Mouse (Mus musculus): ENCODE data around the gene Dgat2l6. TPM values are rescaled to one million over a fixed set of nuclear protein-coding genes. Genes with fewer than 3 reads are reported as not detected.

Gene Dgat2l6
- total and polyA plus RNA-seq, 2 experiments = not detected

DNA sequence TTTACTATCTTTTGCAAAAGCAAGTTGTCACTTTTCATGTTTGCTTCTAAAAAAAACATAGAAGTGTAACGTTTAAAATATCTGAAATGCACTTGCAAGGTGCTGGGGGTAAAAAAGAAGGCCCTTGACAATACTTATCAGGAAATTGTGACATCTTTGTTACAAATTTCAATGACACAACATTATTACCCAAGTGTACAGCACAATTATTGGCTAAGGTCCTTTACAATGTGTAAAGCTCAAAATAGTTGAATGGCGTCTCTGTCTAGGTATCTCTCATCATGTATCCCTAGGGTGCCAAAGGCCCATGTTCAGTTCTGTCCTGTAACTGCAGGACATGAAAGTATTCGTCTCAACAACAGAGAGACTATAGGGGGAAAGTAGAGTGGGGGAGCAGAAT lies 31.4 kb downstream of the Dgat2l6 start:
- no peaks in the 10 kb centered on the region for H3K27me3 ChIP-seq (ENCODE audit: control insufficient read depth, insufficient read depth, low read length)
- TF ChIP-seq POLR2A (IDR thresholded peaks at IDR 0.05; ENCODE audit: extremely low read depth, insufficient read depth, low read length) (no peak), CTCF (IDR thresholded peaks at IDR 0.05; ENCODE audit: low read depth, low read length) (no peak)
- H3K36me3 ChIP-seq (ENCODE audit: control insufficient read depth, insufficient read depth, low read length) = no peaks in the 10 kb centered on the region
- no peak overlapping the region for H3K9ac ChIP-seq (ENCODE audit: low read depth, low read length)
- H3K4me3 ChIP-seq (ENCODE audit: insufficient read depth, low read depth, low read length) = no peak overlapping the region
- no peaks in the 10 kb centered on the region for H3K79me2 ChIP-seq (ENCODE audit: control insufficient read depth, insufficient read depth, low read length)
- H3K4me1 ChIP-seq (ENCODE audit: control insufficient read depth, insufficient read depth, low read length) = no peaks in the 10 kb centered on the region
- no peak overlapping the region for H3K27ac ChIP-seq (replicated peaks; ENCODE audit: insufficient read depth, low read depth, low read length)
- DNase-seq (ENCODE audit: extremely low read depth, low read depth, low spot score) = no peak
- 81% methylated on average over 3 of the region's 3 CpGs for WGBS

DNA sequence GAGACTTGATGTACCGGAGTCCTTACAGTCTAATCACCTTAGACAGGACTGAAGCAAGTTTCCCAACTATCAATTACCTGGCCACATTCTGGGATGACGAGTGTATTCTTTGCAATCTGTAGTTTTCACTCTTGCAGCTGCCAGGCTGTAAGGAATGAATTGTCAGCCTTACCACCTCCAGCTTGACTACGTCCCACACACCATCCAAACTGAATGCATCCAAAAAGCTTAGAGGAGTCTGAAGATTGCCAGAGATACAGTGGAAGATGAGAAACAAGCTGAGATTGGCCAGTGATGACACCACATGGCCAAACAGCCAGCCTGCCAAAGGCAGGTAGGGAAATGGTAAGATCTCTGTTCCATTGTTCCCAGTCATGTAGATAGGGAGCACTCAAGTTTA lies 41.1 kb downstream of the Dgat2l6 start:
- H3K9ac ChIP-seq (ENCODE audit: low read depth, low read length) = no peak overlapping the region
- H3K4me1 ChIP-seq (ENCODE audit: control insufficient read depth, insufficient read depth, low read length) = no peaks in the 10 kb centered on the region
- H3K27me3 ChIP-seq (ENCODE audit: control insufficient read depth, insufficient read depth, low read length) = no peaks in the 10 kb centered on the region
- WGBS = 93% methylated on average over 3 of the region's 3 CpGs
- DNase-seq (ENCODE audit: extremely low read depth, low read depth, low spot score) = no peak
- no peak overlapping the region for H3K27ac ChIP-seq (replicated peaks; ENCODE audit: insufficient read depth, low read depth, low read length)
- TF ChIP-seq CTCF (IDR thresholded peaks at IDR 0.05; ENCODE audit: low read depth, low read length) = no peak
- no peak for TF ChIP-seq POLR2A (IDR thresholded peaks at IDR 0.05; ENCODE audit: extremely low read depth, insufficient read depth, low read length)
- H3K36me3 ChIP-seq (ENCODE audit: control insufficient read depth, insufficient read depth, low read length) = no peaks in the 10 kb centered on the region
- H3K79me2 ChIP-seq (ENCODE audit: control insufficient read depth, insufficient read depth, low read length) = no peaks in the 10 kb centered on the region
- no peak overlapping the region for H3K4me3 ChIP-seq (ENCODE audit: insufficient read depth, low read depth, low read length)

- no peak for TF ChIP-seq CTCF (IDR thresholded peaks at IDR 0.05; ENCODE audit: low read depth, low read length)
- TF ChIP-seq POLR2A (IDR thresholded peaks at IDR 0.05; ENCODE audit: extremely low read depth, insufficient read depth, low read length) = no peak
- Histone ChIP-seq H3K79me2 (ENCODE audit: control insufficient read depth, insufficient read depth, low read length) (no peaks in the 10 kb centered on the region), H3K4me3 (ENCODE audit: insufficient read depth, low read depth, low read length) (no peak within 1 kb of the TSS), H3K27ac (replicated peaks; ENCODE audit: insufficient read depth, low read depth, low read length) (no peak within 1 kb of the TSS), H3K27me3 (ENCODE audit: control insufficient read depth, insufficient read depth, low read length) (no peaks in the 10 kb centered on the region), H3K36me3 (ENCODE audit: control insufficient read depth, insufficient read depth, low read length) (no peaks in the 10 kb centered on the region), H3K9ac (ENCODE audit: low read depth, low read length) (no peak within 1 kb of the TSS), H3K4me1 (ENCODE audit: control insufficient read depth, insufficient read depth, low read length) (no peaks in the 10 kb centered on the region)
- 100% methylated on average over 1 of the region's 1 CpGs for WGBS
- DNase-seq (ENCODE audit: extremely low read depth, low read depth, low spot score) = no peak
Measured at GRCm38 (mm10) chrX:100571951-100572350, 47.3 kb downstream of the Dgat2l6 start, which contains the start of gene Awat1. Awat1 (plus strand) TSS chrX:100572251.

DNA sequence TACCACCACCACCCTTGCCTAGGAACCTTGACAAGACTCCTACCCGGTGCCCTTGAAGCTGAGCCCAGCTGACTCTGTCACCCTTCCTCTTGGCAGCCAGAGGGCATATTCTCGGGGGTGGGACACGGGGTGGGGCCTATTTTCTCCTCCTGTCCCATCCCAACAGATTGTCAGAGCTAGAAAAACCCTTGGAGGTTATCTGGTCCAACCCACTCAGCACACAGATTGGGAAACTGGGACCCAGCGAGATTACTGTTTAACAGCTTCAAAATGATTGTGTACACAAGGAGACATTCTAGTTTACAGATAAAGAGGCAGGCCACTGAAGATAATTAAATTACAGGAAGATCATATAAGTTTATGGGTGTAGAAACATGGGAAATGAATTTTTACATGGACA lies 70.2 kb downstream of the Dgat2l6 start, which contains the start of gene P2ry4:
Gene P2ry4 (minus strand): TSS at position 79 of the 400 bp plus-strand sequence.
- Histone ChIP-seq H3K36me3 (ENCODE audit: control insufficient read depth, insufficient read depth, low read length) (no peaks in the 10 kb centered on the region), H3K4me3 (ENCODE audit: insufficient read depth, low read depth, low read length) (peak within 1 kb of the TSS; percentile 47), H3K79me2 (ENCODE audit: control insufficient read depth, insufficient read depth, low read length) (no peaks in the 10 kb centered on the region; the same call in 1 of the 2 replicates), H3K27ac (replicated peaks; ENCODE audit: insufficient read depth, low read depth, low read length) (peak within 1 kb of the TSS; percentile 76), H3K9ac (ENCODE audit: low read depth, low read length) (peak within 1 kb of the TSS; percentile 63), H3K4me1 (ENCODE audit: control insufficient read depth, insufficient read depth, low read length) (no peaks in the 10 kb centered on the region; the same call in none of the 2 replicates), H3K27me3 (ENCODE audit: control insufficient read depth, insufficient read depth, low read length) (no peaks in the 10 kb centered on the region)
- DNase-seq (ENCODE audit: extremely low read depth, low read depth, low spot score) = peak; percentile 90
- TF ChIP-seq POLR2A (IDR thresholded peaks at IDR 0.05; ENCODE audit: extremely low read depth, insufficient read depth, low read length) (no peak), CTCF (IDR thresholded peaks at IDR 0.05; ENCODE audit: low read depth, low read length) (0 out of 2 replicates have a peak, but pooled peaks have one; percentile 2)
- WGBS = 10% methylated on average over 4 of the region's 4 CpGs

Other genes starting within 250 kb of the Dgat2l6 start
- gene Otud6a, start 95.8 kb upstream of the Dgat2l6 start, total RNA-seq (2014; rRNA removed) = not detected in 2 replicates
- not detected in 2 replicates for gene Otud6a, start 95.8 kb upstream of the Dgat2l6 start, polyA plus RNA-seq (2012; rRNA removed)
- gene Awat2, start 82.1 kb upstream of the Dgat2l6 start, total RNA-seq (2014; rRNA removed) = 1.2 and 1.5 TPM in 2 replicates
- 0.83 and 1.1 TPM in 2 replicates for gene Awat2, start 82.1 kb upstream of the Dgat2l6 start, polyA plus RNA-seq (2012; rRNA removed)
- 52.2 and 63.2 TPM in 2 replicates for gene Igbp1, start 30.5 kb upstream of the Dgat2l6 start, total RNA-seq (2014; rRNA removed)
- gene Igbp1, start 30.5 kb upstream of the Dgat2l6 start, polyA plus RNA-seq (2012; rRNA removed) = 18.5 and 20.4 TPM in 2 replicates
- not detected in 2 replicates for gene Awat1, start 47.4 kb downstream of the Dgat2l6 start, total RNA-seq (2014; rRNA removed)
- not detected in 2 replicates for gene Awat1, start 47.4 kb downstream of the Dgat2l6 start, polyA plus RNA-seq (2012; rRNA removed)
- gene P2ry4, start 70.0 kb downstream of the Dgat2l6 start, total RNA-seq (2014; rRNA removed) = 12.2 and 15.9 TPM in 2 replicates
- gene P2ry4, start 70.0 kb downstream of the Dgat2l6 start, polyA plus RNA-seq (2012; rRNA removed) = 14.7 and 20.4 TPM in 2 replicates
- gene Arr3, start 80.7 kb downstream of the Dgat2l6 start, total RNA-seq (2014; rRNA removed) = not detected in 2 replicates
- not detected in 2 replicates for gene Arr3, start 80.7 kb downstream of the Dgat2l6 start, polyA plus RNA-seq (2012; rRNA removed)
- gene Kif4, start 100.9 kb downstream of the Dgat2l6 start, total RNA-seq (2014; rRNA removed) = 0.37 and 0.54 TPM in 2 replicates
- 0.02 TPM in 2 replicates for gene Kif4, start 100.9 kb downstream of the Dgat2l6 start, polyA plus RNA-seq (2012; rRNA removed)
- 18.3 and 20.0 TPM in 2 replicates for gene Pdzd11, start 101.7 kb downstream of the Dgat2l6 start, total RNA-seq (2014; rRNA removed)
- 10.2 and 13.3 TPM in 2 replicates for gene Pdzd11, start 101.7 kb downstream of the Dgat2l6 start, polyA plus RNA-seq (2012; rRNA removed)
- gene Gdpd2, start 205.0 kb downstream of the Dgat2l6 start, total RNA-seq (2014; rRNA removed) = not detected in 2 replicates
- gene Gdpd2, start 205.0 kb downstream of the Dgat2l6 start, polyA plus RNA-seq (2012; rRNA removed) = not detected in 2 replicates
- gene Dlg3, start 242.9 kb downstream of the Dgat2l6 start, total RNA-seq (2014; rRNA removed) = 15.0 and 18.7 TPM in 2 replicates
- gene Dlg3, start 242.9 kb downstream of the Dgat2l6 start, polyA plus RNA-seq (2012; rRNA removed) = 5.0 and 6.2 TPM in 2 replicates